Mouse (Mus musculus): ENCODE results near the gene H2al1g. TPM values are rescaled to one million over a fixed set of nuclear protein-coding genes. Genes with fewer than 3 reads are reported as not detected.

The H2al1g gene
- total and polyA plus RNA-seq, 3 experiments = not detected

- H3K4me3 ChIP-seq (ENCODE audit: control insufficient read depth in 1 of 2, insufficient read depth in 1 of 2, low read depth in 2 of 2, low read length in 2 of 2) = no peak overlapping the region
- no peak overlapping the region for H3K27ac ChIP-seq (ENCODE audit: control insufficient read depth, low read depth, low read length)
- H3K9ac ChIP-seq (ENCODE audit: control insufficient read depth, low read depth, low read length, poor library complexity, severe bottlenecking) = no peak overlapping the region
- no peaks in the 10 kb centered on the region for H3K27me3 ChIP-seq (ENCODE audit: control insufficient read depth in 1 of 2, insufficient read depth in 2 of 2, low read length in 2 of 2)
- no peaks in the 10 kb centered on the region for H3K36me3 ChIP-seq (ENCODE audit: control insufficient read depth in 1 of 2, insufficient read depth in 2 of 2, low read length in 2 of 2)
- no peak for DNase-seq (ENCODE audit: low read depth, low spot score)
- no peak for TF ChIP-seq POLR2A (IDR thresholded peaks at IDR 0.05; ENCODE audit: control insufficient read depth in 1 of 2, insufficient read depth in 1 of 2, low read depth in 1 of 2, low read length in 2 of 2, poor library complexity in 1 of 2)
- TF ChIP-seq ZC3H11A (IDR thresholded peaks at IDR 0.05; ENCODE audit: low read depth, low read length) = no peak
- no peak for TF ChIP-seq CHD2 (IDR thresholded peaks at IDR 0.05; ENCODE audit: low read length)
- no peaks in the 10 kb centered on the region for H3K9me3 ChIP-seq (replicated peaks; ENCODE audit: insufficient read depth, low read length)
- no peaks in the 10 kb centered on the region for H3K4me1 ChIP-seq (ENCODE audit: control insufficient read depth in 1 of 2, insufficient read depth in 2 of 2, low read length in 2 of 2)
- H3K79me2 ChIP-seq (ENCODE audit: control insufficient read depth, insufficient read depth, low read length, poor library complexity) = no peaks in the 10 kb centered on the region
These were observed 37.3 kb upstream of the H2al1g start for GRCm38 (mm10) chrX:11280741-11281140.

- Histone ChIP-seq H3K27ac (ENCODE audit: control insufficient read depth, low read depth, low read length) (no peak overlapping the region), H3K27me3 (ENCODE audit: control insufficient read depth in 1 of 2, insufficient read depth in 2 of 2, low read length in 2 of 2) (no peaks in the 10 kb centered on the region), H3K4me3 (ENCODE audit: control insufficient read depth in 1 of 2, insufficient read depth in 1 of 2, low read depth in 2 of 2, low read length in 2 of 2) (no peak overlapping the region), H3K36me3 (ENCODE audit: control insufficient read depth in 1 of 2, insufficient read depth in 2 of 2, low read length in 2 of 2) (no peaks in the 10 kb centered on the region), H3K9ac (ENCODE audit: control insufficient read depth, low read depth, low read length, poor library complexity, severe bottlenecking) (no peak overlapping the region), H3K9me3 (replicated peaks; ENCODE audit: insufficient read depth, low read length) (no peaks in the 10 kb centered on the region), H3K79me2 (ENCODE audit: control insufficient read depth, insufficient read depth, low read length, poor library complexity) (no peaks in the 10 kb centered on the region), H3K4me1 (ENCODE audit: control insufficient read depth in 1 of 2, insufficient read depth in 2 of 2, low read length in 2 of 2) (no peaks in the 10 kb centered on the region)
- TF ChIP-seq GATA1 (IDR thresholded peaks at IDR 0.05; ENCODE audit: low read depth, low read length) = no peak
- TF ChIP-seq UBTF (IDR thresholded peaks at IDR 0.05; ENCODE audit: borderline replicate concordance, insufficient read depth, low read depth, low read length) = no peak
- TF ChIP-seq POLR2AphosphoS5 (IDR thresholded peaks at IDR 0.05; ENCODE audit: borderline replicate concordance, low read depth, low read length) = no peak
- TF ChIP-seq ZMIZ1 (IDR thresholded peaks at IDR 0.05; ENCODE audit: low read depth, low read length) = no peak
- no peak for TF ChIP-seq CHD2 (IDR thresholded peaks at IDR 0.05; ENCODE audit: low read length)
- TF ChIP-seq ELF1 (IDR thresholded peaks at IDR 0.05; ENCODE audit: low read depth, low read length) = no peak
- no peak for TF ChIP-seq E2F4 (IDR thresholded peaks at IDR 0.05; ENCODE audit: borderline replicate concordance, low read depth, low read length)
- TF ChIP-seq MAFK (IDR thresholded peaks at IDR 0.05; ENCODE audit: borderline replicate concordance, low read depth, low read length) = no peak
- TF ChIP-seq USF1 (IDR thresholded peaks at IDR 0.05; ENCODE audit: low read depth, low read length) = no peak
- TF ChIP-seq TCF12 (IDR thresholded peaks at IDR 0.05; ENCODE audit: low read depth, low read length) = no peak
- no peak for DNase-seq (ENCODE audit: low read depth, low spot score)
These were observed 29.7 kb upstream of the H2al1g start for GRCm38 (mm10) chrX:11288306-11288882.

- Histone ChIP-seq H3K4me1 (ENCODE audit: control insufficient read depth in 1 of 2, insufficient read depth in 2 of 2, low read length in 2 of 2) (no peaks in the 10 kb centered on the region), H3K36me3 (ENCODE audit: control insufficient read depth in 1 of 2, insufficient read depth in 2 of 2, low read length in 2 of 2) (no peaks in the 10 kb centered on the region), H3K9me3 (replicated peaks; ENCODE audit: insufficient read depth, low read length) (no peaks in the 10 kb centered on the region), H3K27ac (ENCODE audit: control insufficient read depth, low read depth, low read length) (no peak overlapping the region), H3K9ac (ENCODE audit: control insufficient read depth, low read depth, low read length, poor library complexity, severe bottlenecking) (no peak overlapping the region), H3K79me2 (ENCODE audit: control insufficient read depth, insufficient read depth, low read length, poor library complexity) (no peaks in the 10 kb centered on the region), H3K27me3 (ENCODE audit: control insufficient read depth in 1 of 2, insufficient read depth in 2 of 2, low read length in 2 of 2) (no peaks in the 10 kb centered on the region), H3K4me3 (ENCODE audit: control insufficient read depth in 1 of 2, insufficient read depth in 1 of 2, low read depth in 2 of 2, low read length in 2 of 2) (no peak overlapping the region)
- TF ChIP-seq MEF2A (IDR thresholded peaks at IDR 0.05; ENCODE audit: extremely low read depth, insufficient replicate concordance, low read depth, low read length, poor library complexity, severe bottlenecking) (no peak), E2F4 (IDR thresholded peaks at IDR 0.05; ENCODE audit: borderline replicate concordance, low read depth, low read length) (no peak), ZKSCAN1 (IDR thresholded peaks at IDR 0.05; ENCODE audit: low read depth, low read length) (no peak), CHD2 (IDR thresholded peaks at IDR 0.05; ENCODE audit: low read length) (no peak), MAZ (IDR thresholded peaks at IDR 0.05; ENCODE audit: low read depth, low read length) (no peak), RAD21 (IDR thresholded peaks at IDR 0.05; ENCODE audit: low read depth, low read length) (no peak), JUND (IDR thresholded peaks at IDR 0.05; ENCODE audit: low read depth, low read length) (no peak), ZNF384 (IDR thresholded peaks at IDR 0.05; ENCODE audit: low read depth, low read length) (no peak), UBTF (IDR thresholded peaks at IDR 0.05; ENCODE audit: borderline replicate concordance, insufficient read depth, low read depth, low read length) (no peak), CHD1 (IDR thresholded peaks at IDR 0.05; ENCODE audit: low read depth, low read length) (no peak), MYC (IDR thresholded peaks at IDR 0.05; ENCODE audit: low read depth, low read length) (no peak), ZMIZ1 (IDR thresholded peaks at IDR 0.05; ENCODE audit: low read depth, low read length) (no peak), ELF1 (IDR thresholded peaks at IDR 0.05; ENCODE audit: low read depth, low read length) (no peak), ETS1 (IDR thresholded peaks at IDR 0.05; ENCODE audit: low read depth, low read length) (no peak), MXI1 (IDR thresholded peaks at IDR 0.05; ENCODE audit: low read depth, low read length) (no peak), POLR2AphosphoS2 (IDR thresholded peaks at IDR 0.05; ENCODE audit: low read length) (no peak), POLR2A (IDR thresholded peaks at IDR 0.05; ENCODE audit: control insufficient read depth in 1 of 2, insufficient read depth in 1 of 2, low read depth in 1 of 2, low read length in 2 of 2, poor library complexity in 1 of 2) (no peak)
- no peak for DNase-seq (ENCODE audit: low read depth, low spot score)
These were observed 28.8 kb upstream of the H2al1g start for GRCm38 (mm10) chrX:11289244-11289643.

Measured in MEL (cell line).